Mouse (Mus musculus) lung, embryonic 14.5 days (tissue): Measurements from ENCODE around the gene Fosl2. TPM values are rescaled to one million over a fixed set of nuclear protein-coding genes. Genes with fewer than 3 reads are reported as not detected.

Experiments used
- ATAC-seq: fragments of 200-750 bp; cut with Nextera tagmentation; 2 replicates; pipeline ENCODE4 v1.8.0; 2017; ENCODE audit warnings: mild to moderate bottlenecking, moderate TSS enrichment, moderate library complexity; ENCODE audit not compliant: insufficient read depth
- DNase-seq: peaks from one replicate; pipeline ENCODE4 v3.0.0-alpha.2; 2015
- H3K27ac ChIP-seq: fragments of 300-500 bp; sonication (generic); 2 replicates; pipeline ENCODE4 v1.5.1; 2014; ENCODE audit warnings: low read depth, mild to moderate bottlenecking, moderate library complexity
- H3K27me3 ChIP-seq: fragments of 300-500 bp; sonication (generic); 2 replicates; pipeline ENCODE4 v1.6.1; 2014; ENCODE audit warnings: low read length, control low read depth; ENCODE audit not compliant: insufficient read depth
- H3K36me3 ChIP-seq: fragments of 300-500 bp; sonication (generic); 2 replicates; pipeline ENCODE4 v1.6.1; 2014; ENCODE audit warnings: control low read depth; ENCODE audit not compliant: insufficient read depth
- H3K4me1 ChIP-seq: fragments of 300-500 bp; sonication (generic); 2 replicates; pipeline ENCODE4 v1.6.1; 2014; ENCODE audit warnings: antibody characterized with exemption, control low read depth; ENCODE audit not compliant: insufficient read depth
- H3K4me2 ChIP-seq: fragments of 300-500 bp; sonication (generic); 2 replicates; pipeline ENCODE4 v1.6.1; 2014; ENCODE audit warnings: mild to moderate bottlenecking
- H3K4me3 ChIP-seq: fragments of 300-500 bp; sonication (generic); 2 replicates; pipeline ENCODE4 v1.5.1; 2014; ENCODE audit warnings: low read depth, low read length
- H3K9ac ChIP-seq: fragments of 300-500 bp; sonication (generic); 2 replicates; pipeline ENCODE4 v1.6.1; 2014
- H3K9me3 ChIP-seq: fragments of 300-500 bp; sonication (generic); 2 replicates; pipeline ENCODE4 v1.6.1; 2016; ENCODE audit warnings: low read depth, low read length, control low read depth
- CTCF ChIP-seq: IDR thresholded peaks from 2 replicates; pipeline ENCODE4 v1.5.1; 2016; ENCODE audit warnings: antibody characterized with exemption, low read depth
- WGBS: fragments of 180-500 bp; shearing (Covaris S2); extraction: QIAGEN DNeasy Blood & Tissue Kit; methylation state at CpG from one replicate; pipeline ENCODE4 v1.1.7; 2014; 5-methylcytosine and 5-hydroxymethylcytosine counted together
- polyA plus RNA-seq: library from polyadenylated mRNA; unstranded; fragments of >200 nt; fragmentation: Nextera tagmentation; extraction: Ambion mirVana; gene quantifications from 2 replicates; pipeline ENCODE4 v1.2.1, GENCODE M21; 2014

Gene Fosl2
- polyA plus RNA-seq, 1 experiment from 2014 or later = 3.9 TPM

DNA sequence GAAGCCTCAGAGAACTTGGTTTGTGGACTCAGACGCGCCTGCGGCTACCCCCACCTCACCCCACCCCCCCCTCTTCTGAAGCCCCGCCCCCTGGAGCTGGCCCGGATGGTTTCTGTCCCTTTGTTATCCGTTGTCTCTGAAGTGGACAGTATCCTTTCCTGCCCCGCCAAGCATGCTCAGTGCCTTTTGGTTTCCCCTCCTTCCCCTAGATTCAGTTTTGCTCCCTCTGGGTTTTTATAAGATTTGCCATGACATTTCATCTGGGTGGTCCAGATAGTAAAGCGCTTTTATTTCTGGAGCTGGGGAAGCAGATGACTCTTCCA lies 17.8 kb downstream of the Fosl2 start:
- Histone ChIP-seq H3K27ac (no peak overlapping the region), H3K9me3 (no peaks in the 10 kb centered on the region), H3K36me3 (peaks cover 30% of the 10 kb centered on the region), H3K4me3 (no peak overlapping the region), H3K4me2 (no peak overlapping the region), H3K4me1 (no peaks in the 10 kb centered on the region), H3K27me3 (no peaks in the 10 kb centered on the region), H3K9ac (no peak overlapping the region)
- ATAC-seq (peak; percentile 11; the same call in 1 of the 2 replicates), DNase-seq (no peak)
- no peak for TF ChIP-seq CTCF
- WGBS = 28% methylated on average over 8 of the region's 8 CpGs

DNA sequence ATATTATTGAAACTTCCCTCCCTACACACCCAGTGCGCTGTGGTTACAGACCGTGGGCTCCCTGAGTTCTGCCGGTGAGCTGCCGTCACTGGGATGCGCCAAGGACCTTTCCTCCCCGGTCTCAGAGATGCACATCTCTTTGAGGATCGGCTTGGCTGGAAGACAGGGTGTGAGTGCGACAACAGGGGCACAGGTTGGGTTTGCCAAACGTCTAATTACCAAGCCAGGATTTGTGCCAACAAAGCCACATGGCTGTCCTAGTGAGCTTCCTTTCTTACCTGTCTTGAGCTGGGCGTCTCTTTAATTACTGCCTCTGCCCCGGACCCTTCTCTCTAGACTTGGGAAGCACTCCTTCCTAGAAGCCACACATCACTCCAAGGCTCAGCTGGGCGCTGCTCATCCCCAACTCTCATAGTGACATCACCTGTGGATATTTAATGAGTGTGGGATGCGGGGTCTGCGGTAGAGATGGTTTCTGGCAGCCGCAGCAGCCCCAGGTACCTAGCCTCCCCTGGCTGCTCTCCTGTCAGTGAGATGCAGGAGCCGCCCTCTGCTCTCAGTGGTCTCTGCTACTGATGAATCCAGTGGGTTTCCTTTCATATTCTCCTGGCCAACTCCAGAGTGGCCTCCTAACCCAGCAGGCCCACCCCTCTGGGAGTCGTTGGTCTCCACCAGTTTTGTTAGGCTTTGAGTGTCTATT lies 18.3 kb downstream of the Fosl2 start:
- DNase-seq = no peak
- Histone ChIP-seq H3K4me3 (no peak overlapping the region), H3K27me3 (no peaks in the 10 kb centered on the region), H3K4me2 (no peak overlapping the region), H3K9ac (no peak overlapping the region), H3K27ac (no peak overlapping the region), H3K36me3 (peaks cover 27% of the 10 kb centered on the region), H3K9me3 (no peaks in the 10 kb centered on the region), H3K4me1 (no peaks in the 10 kb centered on the region)
- 77% methylated on average over 17 of the region's 17 CpGs for WGBS
- ATAC-seq = no peak
- TF ChIP-seq CTCF = no peak

DNA sequence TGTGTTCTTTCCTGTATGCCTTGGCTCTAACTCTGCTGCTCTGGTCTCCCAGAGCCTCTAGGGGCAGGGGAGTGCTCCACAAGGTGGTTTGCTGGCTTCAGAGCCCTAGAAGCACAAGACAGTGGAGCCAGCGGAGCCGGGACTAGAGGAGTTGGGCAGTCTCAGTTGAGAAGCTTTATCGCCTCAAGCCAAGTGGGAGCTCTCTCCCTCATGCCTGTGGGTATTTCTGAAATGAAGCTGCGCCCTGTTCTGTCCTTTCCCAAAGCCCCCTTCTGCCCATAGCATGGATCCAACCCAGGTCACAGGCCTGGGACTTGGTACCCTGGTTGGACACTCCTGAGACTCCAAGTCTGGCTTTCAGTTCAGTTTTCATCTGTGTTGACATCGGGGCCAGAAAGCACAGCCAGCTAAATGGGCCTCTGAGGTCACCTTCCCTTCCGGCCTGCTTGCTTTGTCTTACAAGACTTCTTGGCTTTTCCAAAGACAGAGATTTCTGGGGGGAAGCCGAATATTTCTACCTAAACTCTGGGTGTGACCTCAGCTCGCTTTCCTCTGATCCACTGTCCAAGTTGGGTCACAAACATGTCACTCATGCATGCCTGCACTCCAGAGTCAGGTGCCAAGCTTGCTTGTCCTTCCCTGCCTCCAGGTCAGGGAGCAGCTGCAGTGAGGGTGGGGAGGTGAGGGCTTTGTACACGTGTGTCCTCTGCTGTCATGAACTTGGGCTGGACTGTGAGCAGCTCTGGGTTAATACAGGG lies 19.5 kb downstream of the Fosl2 start:
- no peaks in the 10 kb centered on the region for H3K4me1 ChIP-seq
- H3K27ac ChIP-seq = no peak overlapping the region
- no peak overlapping the region for H3K4me2 ChIP-seq
- H3K36me3 ChIP-seq = peaks cover 27% of the 10 kb centered on the region
- ATAC-seq (no peak), DNase-seq (no peak)
- WGBS = 68% methylated on average over 9 of the region's 9 CpGs
- no peak overlapping the region for H3K4me3 ChIP-seq
- no peaks in the 10 kb centered on the region for H3K27me3 ChIP-seq
- no peaks in the 10 kb centered on the region for H3K9me3 ChIP-seq
- TF ChIP-seq CTCF = no peak
- H3K9ac ChIP-seq = no peak overlapping the region

DNA sequence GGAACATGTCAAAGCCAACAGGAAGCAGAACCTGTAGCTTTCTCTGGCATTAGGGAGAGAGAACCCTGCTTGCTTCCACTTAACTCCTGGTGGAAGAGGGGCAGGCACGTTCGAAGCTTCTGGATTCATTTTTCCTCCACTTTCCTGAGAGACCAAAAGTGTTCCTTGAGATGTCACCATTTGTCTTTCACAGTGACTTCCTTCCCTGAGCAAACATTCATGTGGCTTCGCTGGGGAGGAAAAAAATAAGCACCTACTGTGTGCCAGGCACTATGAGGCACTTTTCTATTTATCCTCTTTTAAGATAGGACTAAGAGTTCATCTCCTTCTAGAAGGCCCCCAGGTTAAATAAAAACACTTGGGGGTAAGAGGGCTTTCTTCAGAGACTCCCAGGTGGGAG lies 20.3 kb downstream of the Fosl2 start:
- Histone ChIP-seq H3K4me2 (no peak overlapping the region), H3K4me3 (no peak overlapping the region), H3K27ac (no peak overlapping the region), H3K9ac (no peak overlapping the region), H3K4me1 (no peaks in the 10 kb centered on the region), H3K36me3 (peaks cover 25% of the 10 kb centered on the region), H3K9me3 (no peaks in the 10 kb centered on the region), H3K27me3 (no peaks in the 10 kb centered on the region)
- no peak for DNase-seq
- TF ChIP-seq CTCF = no peak
- 68% methylated on average over 3 of the region's 3 CpGs for WGBS
- ATAC-seq = no peak

DNA sequence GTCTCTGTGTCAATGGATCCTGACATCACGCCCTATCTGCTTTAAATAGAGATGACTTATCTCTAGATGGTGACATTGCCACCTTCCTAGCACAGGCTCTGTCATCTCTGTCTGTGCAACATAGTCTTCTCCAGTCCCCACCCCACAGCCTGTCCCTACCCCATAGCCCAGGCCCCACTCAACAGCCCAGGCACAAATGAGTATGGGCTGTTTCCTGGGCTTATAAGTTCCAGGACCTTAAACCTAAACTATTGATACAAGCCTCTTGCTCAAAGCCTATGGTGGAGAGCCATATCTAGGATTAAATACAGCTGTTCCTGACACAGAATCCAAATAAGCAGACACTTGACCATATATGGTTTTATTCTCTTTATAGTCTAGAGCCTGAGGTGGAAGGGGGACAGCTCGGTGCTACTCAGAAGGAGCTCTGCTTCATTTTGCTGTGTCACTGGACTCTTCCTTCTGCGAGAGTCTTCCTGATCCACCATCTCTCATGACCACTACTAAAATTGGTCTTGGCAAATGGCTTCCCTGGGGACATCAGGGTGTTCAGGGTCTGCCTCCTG lies 28.0 kb downstream of the Fosl2 start:
- Histone ChIP-seq H3K27ac (peak overlapping the region; percentile 12; the same call in 1 of the 2 replicates), H3K27me3 (no peaks in the 10 kb centered on the region), H3K4me2 (no peak overlapping the region), H3K4me1 (no peaks in the 10 kb centered on the region), H3K4me3 (no peak overlapping the region), H3K36me3 (no peaks in the 10 kb centered on the region), H3K9ac (no peak overlapping the region), H3K9me3 (no peaks in the 10 kb centered on the region)
- ATAC-seq (no peak), DNase-seq (no peak)
- TF ChIP-seq CTCF = no peak
- 71% methylated on average over 3 of the region's 3 CpGs for WGBS

DNA sequence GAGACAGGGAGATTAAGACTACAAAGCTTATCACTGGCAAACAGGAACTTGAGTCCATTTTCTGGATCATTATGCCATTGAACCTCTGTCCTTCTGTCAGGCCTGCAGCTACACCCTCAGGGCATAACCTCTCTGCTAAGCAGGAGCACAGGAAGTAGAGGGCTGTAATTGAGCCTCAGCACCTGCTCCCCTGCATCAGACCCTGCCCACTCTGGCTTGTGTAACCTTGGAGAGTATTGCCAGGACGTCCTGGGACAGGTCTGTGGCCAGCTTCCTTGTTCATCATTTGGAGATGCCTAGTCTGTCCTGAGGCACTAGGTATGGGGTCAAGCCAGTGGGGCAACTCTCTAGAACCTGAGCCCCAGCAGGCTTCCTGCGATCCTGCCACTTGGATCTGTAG lies 36.6 kb downstream of the Fosl2 start:
- DNase-seq (no peak), ATAC-seq (no peak)
- no peaks in the 10 kb centered on the region for H3K4me1 ChIP-seq
- 59% methylated on average over 2 of the region's 2 CpGs for WGBS
- no peaks in the 10 kb centered on the region for H3K27me3 ChIP-seq
- no peak overlapping the region for H3K4me3 ChIP-seq
- no peak overlapping the region for H3K9ac ChIP-seq
- H3K4me2 ChIP-seq = no peak overlapping the region
- no peaks in the 10 kb centered on the region for H3K9me3 ChIP-seq
- H3K36me3 ChIP-seq = no peaks in the 10 kb centered on the region
- H3K27ac ChIP-seq = no peak overlapping the region
- no peak for TF ChIP-seq CTCF

DNA sequence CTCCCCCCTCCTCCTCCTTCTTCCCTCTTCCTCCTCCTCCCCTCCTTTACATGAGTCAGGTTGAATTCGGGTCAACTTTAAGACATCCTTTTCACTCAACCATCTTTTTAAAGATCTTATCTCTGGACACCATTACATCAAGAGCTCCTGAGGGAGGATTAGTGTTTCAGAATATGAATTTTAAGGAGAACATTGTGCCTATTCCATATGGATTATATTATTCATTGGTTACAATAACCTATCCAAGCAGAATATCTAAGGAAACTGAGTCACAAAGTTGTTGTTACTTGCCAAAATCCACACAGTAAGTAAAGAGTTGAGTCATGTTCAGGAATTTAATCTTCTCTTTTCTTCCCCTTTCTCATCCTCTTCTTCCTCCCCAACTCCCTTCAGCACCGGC lies 41.2 kb downstream of the Fosl2 start:
- H3K27ac ChIP-seq = no peak overlapping the region
- H3K4me3 ChIP-seq = no peak overlapping the region
- H3K9me3 ChIP-seq = no peaks in the 10 kb centered on the region
- no peaks in the 10 kb centered on the region for H3K36me3 ChIP-seq
- DNase-seq (no peak), ATAC-seq (no peak)
- TF ChIP-seq CTCF = no peak
- no peaks in the 10 kb centered on the region for H3K4me1 ChIP-seq
- no peak overlapping the region for H3K9ac ChIP-seq
- no peaks in the 10 kb centered on the region for H3K27me3 ChIP-seq
- H3K4me2 ChIP-seq = no peak overlapping the region
- WGBS = 67% methylated on average over 2 of the region's 2 CpGs
